Mouse (Mus musculus): ENCODE data around the gene Klhl30. TPM values are rescaled to one million over a fixed set of nuclear protein-coding genes. Genes with fewer than 3 reads are reported as not detected.
A peak's percentile ranks its signal among the peaks of the same experiment; 100 is the strongest.

The Klhl30 gene
- 0.41 and 0.64 TPM in 2 replicates for polyA plus RNA-seq (2014; fragmentation: Nextera tagmentation; extraction: Ambion mirVana)

GRCm38 (mm10) chr1:91350841-91351240 lies at the start of gene Klhl30:
TSS of gene Klhl30 (plus strand) at chr1:91351016.
- no peak within 1 kb of the TSS for H3K9ac ChIP-seq (replicated peaks; ENCODE audit: low read depth, low read length)
- peaks cover 6% of the 10 kb centered on the region; the same call in 1 of the 2 replicates for H3K27me3 ChIP-seq (ENCODE audit: control insufficient read depth, insufficient read depth, low read length)
- no peaks in the 10 kb centered on the region for H3K36me3 ChIP-seq (ENCODE audit: control insufficient read depth, insufficient read depth, low read length)
- no peak for ATAC-seq (ENCODE audit: insufficient number of reproducible peaks, insufficient read depth, low FRiP score, low read depth)
- no peak within 1 kb of the TSS for H3K4me2 ChIP-seq (replicated peaks; ENCODE audit: low read depth, low read length)
- no peak within 1 kb of the TSS for H3K27ac ChIP-seq (ENCODE audit: low read length)
- no peaks in the 10 kb centered on the region for H3K9me3 ChIP-seq (ENCODE audit: control insufficient read depth, low read depth, low read length)
- 55% methylated on average over 4 of the region's 4 CpGs for WGBS
- H3K4me1 ChIP-seq (ENCODE audit: control insufficient read depth, insufficient read depth, low read length): no peaks in the 10 kb centered on the region
- no peak within 1 kb of the TSS for H3K4me3 ChIP-seq (ENCODE audit: low read depth, low read length)

- Histone ChIP-seq H3K9ac (replicated peaks; ENCODE audit: low read depth, low read length) (no peak overlapping the region), H3K4me1 (ENCODE audit: control insufficient read depth, insufficient read depth, low read length) (0 out of 2 replicates have a peak, but pooled peaks cover 4% of the 10 kb centered on the region), H3K27ac (ENCODE audit: low read length) (no peak overlapping the region), H3K4me3 (ENCODE audit: low read depth, low read length) (no peak overlapping the region), H3K9me3 (ENCODE audit: control insufficient read depth, low read depth, low read length) (no peaks in the 10 kb centered on the region), H3K27me3 (ENCODE audit: control insufficient read depth, insufficient read depth, low read length) (no peaks in the 10 kb centered on the region), H3K4me2 (replicated peaks; ENCODE audit: low read depth, low read length) (no peak overlapping the region), H3K36me3 (ENCODE audit: control insufficient read depth, insufficient read depth, low read length) (no peaks in the 10 kb centered on the region)
- no peak for ATAC-seq (ENCODE audit: insufficient number of reproducible peaks, insufficient read depth, low FRiP score, low read depth)
- WGBS: 62% methylated on average over 3 of the region's 3 CpGs
These were observed 49.5 kb upstream of the Klhl30 start for GRCm38 (mm10) chr1:91301206-91301920.

- 82% methylated on average over 3 of the region's 3 CpGs for WGBS
- Histone ChIP-seq H3K4me3 (ENCODE audit: low read depth, low read length) (no peak overlapping the region), H3K27me3 (ENCODE audit: control insufficient read depth, insufficient read depth, low read length) (no peaks in the 10 kb centered on the region), H3K9ac (replicated peaks; ENCODE audit: low read depth, low read length) (no peak overlapping the region), H3K9me3 (ENCODE audit: control insufficient read depth, low read depth, low read length) (no peaks in the 10 kb centered on the region), H3K27ac (ENCODE audit: low read length) (no peak overlapping the region), H3K4me1 (ENCODE audit: control insufficient read depth, insufficient read depth, low read length) (0 out of 2 replicates have a peak, but pooled peaks cover 4% of the 10 kb centered on the region), H3K4me2 (replicated peaks; ENCODE audit: low read depth, low read length) (no peak overlapping the region), H3K36me3 (ENCODE audit: control insufficient read depth, insufficient read depth, low read length) (no peaks in the 10 kb centered on the region)
- no peak for ATAC-seq (ENCODE audit: insufficient number of reproducible peaks, insufficient read depth, low FRiP score, low read depth)
These were observed 48.8 kb upstream of the Klhl30 start for GRCm38 (mm10) chr1:91302021-91302420.

- no peak for ATAC-seq (ENCODE audit: insufficient number of reproducible peaks, insufficient read depth, low FRiP score, low read depth)
- Histone ChIP-seq H3K4me1 (ENCODE audit: control insufficient read depth, insufficient read depth, low read length) (no peaks in the 10 kb centered on the region), H3K9me3 (ENCODE audit: control insufficient read depth, low read depth, low read length) (no peaks in the 10 kb centered on the region), H3K27me3 (ENCODE audit: control insufficient read depth, insufficient read depth, low read length) (no peaks in the 10 kb centered on the region), H3K36me3 (ENCODE audit: control insufficient read depth, insufficient read depth, low read length) (peaks cover 12% of the 10 kb centered on the region), H3K4me2 (replicated peaks; ENCODE audit: low read depth, low read length) (no peak overlapping the region), H3K27ac (ENCODE audit: low read length) (no peak overlapping the region), H3K9ac (replicated peaks; ENCODE audit: low read depth, low read length) (no peak overlapping the region), H3K4me3 (ENCODE audit: low read depth, low read length) (no peak overlapping the region)
- 93% methylated on average over 4 of the region's 4 CpGs for WGBS
These were observed 46.2 kb upstream of the Klhl30 start for GRCm38 (mm10) chr1:91304621-91305020.

- Histone ChIP-seq H3K4me1 (ENCODE audit: control insufficient read depth, insufficient read depth, low read length) (0 out of 2 replicates have a peak, but pooled peaks cover 8% of the 10 kb centered on the region), H3K4me3 (ENCODE audit: low read depth, low read length) (no peak overlapping the region), H3K4me2 (replicated peaks; ENCODE audit: low read depth, low read length) (no peak overlapping the region), H3K9me3 (ENCODE audit: control insufficient read depth, low read depth, low read length) (no peaks in the 10 kb centered on the region), H3K27me3 (ENCODE audit: control insufficient read depth, insufficient read depth, low read length) (no peaks in the 10 kb centered on the region), H3K36me3 (ENCODE audit: control insufficient read depth, insufficient read depth, low read length) (peaks cover 23% of the 10 kb centered on the region), H3K27ac (ENCODE audit: low read length) (no peak overlapping the region), H3K9ac (replicated peaks; ENCODE audit: low read depth, low read length) (no peak overlapping the region)
- WGBS: 92% methylated on average over 13 of the region's 13 CpGs
- ATAC-seq (ENCODE audit: insufficient number of reproducible peaks, insufficient read depth, low FRiP score, low read depth): no peak
These were observed 41.3 kb upstream of the Klhl30 start for GRCm38 (mm10) chr1:91309366-91310085.

GRCm38 (mm10) chr1:91312273-91312672 lies 38.5 kb upstream of the Klhl30 start:
- Histone ChIP-seq H3K4me1 (ENCODE audit: control insufficient read depth, insufficient read depth, low read length) (0 out of 2 replicates have a peak, but pooled peaks cover 8% of the 10 kb centered on the region), H3K4me3 (ENCODE audit: low read depth, low read length) (no peak overlapping the region), H3K27ac (ENCODE audit: low read length) (no peak overlapping the region), H3K9me3 (ENCODE audit: control insufficient read depth, low read depth, low read length) (no peaks in the 10 kb centered on the region), H3K27me3 (ENCODE audit: control insufficient read depth, insufficient read depth, low read length) (no peaks in the 10 kb centered on the region), H3K36me3 (ENCODE audit: control insufficient read depth, insufficient read depth, low read length) (peaks cover 23% of the 10 kb centered on the region), H3K9ac (replicated peaks; ENCODE audit: low read depth, low read length) (no peak overlapping the region), H3K4me2 (replicated peaks; ENCODE audit: low read depth, low read length) (no peak overlapping the region)
- no peak for ATAC-seq (ENCODE audit: insufficient number of reproducible peaks, insufficient read depth, low FRiP score, low read depth)
- WGBS: 79% methylated on average over 4 of the region's 4 CpGs

- no peak overlapping the region for H3K9ac ChIP-seq (replicated peaks; ENCODE audit: low read depth, low read length)
- H3K4me3 ChIP-seq (ENCODE audit: low read depth, low read length): no peak overlapping the region
- H3K27ac ChIP-seq (ENCODE audit: low read length): peak overlapping the region; percentile 84
- no peak for ATAC-seq (ENCODE audit: insufficient number of reproducible peaks, insufficient read depth, low FRiP score, low read depth)
- 21% methylated on average over 5 of the region's 5 CpGs for WGBS
- H3K4me2 ChIP-seq (replicated peaks; ENCODE audit: low read depth, low read length): no peak overlapping the region
- H3K9me3 ChIP-seq (ENCODE audit: control insufficient read depth, low read depth, low read length): no peaks in the 10 kb centered on the region
- H3K36me3 ChIP-seq (ENCODE audit: control insufficient read depth, insufficient read depth, low read length): peaks cover 23% of the 10 kb centered on the region
- no peaks in the 10 kb centered on the region for H3K27me3 ChIP-seq (ENCODE audit: control insufficient read depth, insufficient read depth, low read length)
- 0 out of 2 replicates have a peak, but pooled peaks cover 8% of the 10 kb centered on the region for H3K4me1 ChIP-seq (ENCODE audit: control insufficient read depth, insufficient read depth, low read length)
These were observed 37.6 kb upstream of the Klhl30 start for GRCm38 (mm10) chr1:91313251-91313650.

- Histone ChIP-seq H3K9me3 (ENCODE audit: control insufficient read depth, low read depth, low read length) (no peaks in the 10 kb centered on the region), H3K4me1 (ENCODE audit: control insufficient read depth, insufficient read depth, low read length) (0 out of 2 replicates have a peak, but pooled peaks cover 8% of the 10 kb centered on the region), H3K27me3 (ENCODE audit: control insufficient read depth, insufficient read depth, low read length) (no peaks in the 10 kb centered on the region), H3K27ac (ENCODE audit: low read length) (no peak overlapping the region), H3K9ac (replicated peaks; ENCODE audit: low read depth, low read length) (no peak overlapping the region), H3K4me3 (ENCODE audit: low read depth, low read length) (no peak overlapping the region), H3K4me2 (replicated peaks; ENCODE audit: low read depth, low read length) (no peak overlapping the region), H3K36me3 (ENCODE audit: control insufficient read depth, insufficient read depth, low read length) (no peaks in the 10 kb centered on the region)
- WGBS: 83% methylated on average over 6 of the region's 6 CpGs
- ATAC-seq (ENCODE audit: insufficient number of reproducible peaks, insufficient read depth, low FRiP score, low read depth): no peak
These were observed 33.2 kb upstream of the Klhl30 start for GRCm38 (mm10) chr1:91317656-91318055.
